Mouse (Mus musculus) hindbrain, embryonic 16.5 days (tissue): ENCODE data around the gene 1700113H08Rik. TPM values are rescaled to one million over a fixed set of nuclear protein-coding genes. Genes with fewer than 3 reads are reported as not detected.

ENCODE experiments used
- ATAC-seq: fragments of 200-750 bp; cut with Nextera tagmentation; 2 replicates; pipeline ENCODE4 v1.8.0; 2017; ENCODE audit warnings: moderate TSS enrichment, moderate library complexity
- H3K27ac ChIP-seq: fragments of 300-500 bp; sonication (generic); 2 replicates; pipeline ENCODE4 v1.5.1; 2014; ENCODE audit warnings: low read depth, mild to moderate bottlenecking, control low read depth, low read length, moderate library complexity
- H3K27me3 ChIP-seq: fragments of 300-500 bp; sonication (generic); replicated peaks from 2 replicates; pipeline ENCODE4 v1.6.1; 2014; ENCODE audit warnings: low read length; ENCODE audit not compliant: control insufficient read depth, insufficient read depth
- H3K36me3 ChIP-seq: fragments of 300-500 bp; sonication (generic); 2 replicates; pipeline ENCODE4 v1.6.1; 2014; ENCODE audit warnings: mild to moderate bottlenecking, low read length, moderate library complexity, mixed read lengths; ENCODE audit not compliant: control insufficient read depth, insufficient read depth
- H3K4me1 ChIP-seq: fragments of 300-500 bp; sonication (generic); 2 replicates; pipeline ENCODE4 v1.6.1; 2014; ENCODE audit warnings: low read depth, low read length; ENCODE audit not compliant: control insufficient read depth, insufficient read depth
- H3K4me2 ChIP-seq: fragments of 300-500 bp; sonication (generic); 2 replicates; pipeline ENCODE4 v1.6.1; 2014; ENCODE audit warnings: mild to moderate bottlenecking, low read length, control low read depth, moderate library complexity
- H3K4me3 ChIP-seq: fragments of 300-500 bp; sonication (generic); 2 replicates; pipeline ENCODE4 v1.5.1; 2014; ENCODE audit warnings: mild to moderate bottlenecking, low read length, control low read depth, moderate library complexity
- H3K9ac ChIP-seq: fragments of 300-500 bp; sonication (generic); 2 replicates; pipeline ENCODE4 v1.6.1; 2014; ENCODE audit warnings: low read depth, mild to moderate bottlenecking, control low read depth, low read length, moderate library complexity
- H3K9me3 ChIP-seq: fragments of 300-500 bp; sonication (generic); 2 replicates; pipeline ENCODE4 v1.6.1; 2014; ENCODE audit warnings: mild to moderate bottlenecking, low read length, moderate library complexity; ENCODE audit not compliant: control insufficient read depth
- WGBS: fragments of 180-500 bp; shearing (Covaris S2); extraction: QIAGEN DNeasy Blood & Tissue Kit; methylation state at CpG from one replicate; pipeline ENCODE4 v1.1.7; 2014; 5-methylcytosine and 5-hydroxymethylcytosine counted together
- polyA plus RNA-seq: library from polyadenylated mRNA; unstranded; fragments of >200 nt; fragmentation: Nextera tagmentation; extraction: Ambion mirVana; gene quantifications from 2 replicates; pipeline ENCODE4 v1.2.1, GENCODE M21; 2015

1700113H08Rik gene
- polyA plus RNA-seq, 1 experiment from 2014 or later: 0.48 TPM

DNA sequence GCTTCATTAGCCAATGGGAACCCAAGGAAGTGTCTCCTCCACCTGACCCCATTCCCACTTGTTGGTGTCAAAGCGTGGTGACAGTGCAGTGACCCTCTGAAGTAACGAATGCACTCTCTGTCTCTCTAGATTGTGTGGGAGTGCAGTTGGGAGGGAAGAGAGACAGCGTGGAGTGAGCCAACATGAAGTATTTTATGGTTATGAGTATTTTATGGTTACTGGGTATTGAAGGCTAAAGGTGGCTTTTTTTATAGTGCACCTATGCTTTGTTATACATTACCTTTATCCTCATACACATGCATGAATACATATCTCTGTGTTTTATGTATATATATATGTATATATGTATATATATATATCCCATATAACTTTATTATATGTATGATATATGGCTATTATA lies 8.7 kb upstream of the 1700113H08Rik start:
- H3K4me2 ChIP-seq: no peak overlapping the region
- no peaks in the 10 kb centered on the region for H3K27me3 ChIP-seq
- H3K9ac ChIP-seq: no peak overlapping the region
- H3K27ac ChIP-seq: no peak overlapping the region
- no peaks in the 10 kb centered on the region for H3K36me3 ChIP-seq
- H3K4me1 ChIP-seq: no peaks in the 10 kb centered on the region
- 79% methylated on average over 3 of the region's 3 CpGs for WGBS
- H3K9me3 ChIP-seq: no peaks in the 10 kb centered on the region
- H3K4me3 ChIP-seq: no peak overlapping the region
- ATAC-seq: no peak

DNA sequence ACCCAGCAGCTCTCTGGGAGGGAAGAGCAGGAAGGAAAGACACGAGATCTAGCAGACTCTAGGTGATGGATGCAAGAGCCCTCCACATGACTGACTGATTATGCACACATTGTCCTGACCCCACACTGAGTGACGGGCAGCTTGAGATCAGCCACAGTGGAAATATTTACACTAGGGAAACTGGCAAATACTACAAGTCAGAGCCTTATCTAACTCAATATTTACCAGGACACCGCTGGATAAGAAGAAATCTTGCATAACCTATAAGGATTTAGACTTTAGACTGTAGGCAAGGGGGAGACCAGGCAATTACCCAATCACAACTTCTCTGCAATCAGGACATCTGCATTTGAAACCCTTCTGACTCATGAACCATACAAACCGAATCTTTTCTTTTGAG lies 6.1 kb upstream of the 1700113H08Rik start:
- no peaks in the 10 kb centered on the region for H3K4me1 ChIP-seq
- 67% methylated on average over 4 of the region's 4 CpGs for WGBS
- H3K4me2 ChIP-seq: no peak overlapping the region
- no peak overlapping the region for H3K27ac ChIP-seq
- H3K9ac ChIP-seq: no peak overlapping the region
- H3K9me3 ChIP-seq: no peaks in the 10 kb centered on the region
- no peaks in the 10 kb centered on the region for H3K36me3 ChIP-seq
- no peak overlapping the region for H3K4me3 ChIP-seq
- H3K27me3 ChIP-seq: peaks cover 3% of the 10 kb centered on the region; the same call in 1 of the 2 replicates
- no peak for ATAC-seq

DNA sequence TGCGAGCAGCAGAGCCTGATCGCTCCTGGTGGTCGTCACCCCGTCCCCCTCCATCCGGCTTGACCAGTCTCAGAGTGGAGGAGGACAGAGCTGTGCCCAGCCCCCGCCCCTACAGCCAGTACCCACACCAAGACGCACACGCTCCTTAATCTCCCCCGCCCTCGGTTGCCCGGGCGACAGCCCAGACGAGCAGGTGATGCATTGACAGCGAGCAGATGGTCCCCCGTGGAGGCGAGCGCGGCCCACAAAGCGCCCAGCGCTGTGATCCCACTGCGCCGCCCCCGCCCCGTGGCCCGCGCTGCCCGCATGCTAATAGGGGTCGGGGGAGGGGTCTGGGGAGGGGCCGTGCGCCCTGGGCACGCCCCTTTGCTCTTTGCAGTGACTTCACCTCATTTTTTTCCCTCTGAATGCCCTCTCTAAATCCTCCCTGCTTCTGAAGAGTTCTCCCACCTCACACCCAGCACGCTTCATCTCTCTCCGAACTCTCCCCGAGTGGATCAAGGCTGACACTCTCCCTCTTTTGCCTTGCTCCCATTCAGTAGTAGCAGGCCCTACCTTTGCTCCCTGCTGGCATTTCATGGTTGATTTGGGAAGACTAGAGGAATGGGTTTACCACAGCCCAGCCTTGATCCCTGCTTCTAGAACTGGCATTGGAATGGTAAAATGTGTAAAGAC lies 543 bp downstream of the 1700113H08Rik start:
- Histone ChIP-seq H3K4me1 (peaks cover 6% of the 10 kb centered on the region), H3K27ac (peak overlapping the region; percentile 68), H3K4me2 (peak overlapping the region; percentile 78), H3K27me3 (peaks cover 4% of the 10 kb centered on the region; the same call in 1 of the 2 replicates), H3K9ac (peak overlapping the region; percentile 66), H3K9me3 (no peaks in the 10 kb centered on the region), H3K36me3 (no peaks in the 10 kb centered on the region), H3K4me3 (peak overlapping the region; percentile 48)
- 1% methylated on average over 28 of the region's 34 CpGs for WGBS
- peak; percentile 97 for ATAC-seq

DNA sequence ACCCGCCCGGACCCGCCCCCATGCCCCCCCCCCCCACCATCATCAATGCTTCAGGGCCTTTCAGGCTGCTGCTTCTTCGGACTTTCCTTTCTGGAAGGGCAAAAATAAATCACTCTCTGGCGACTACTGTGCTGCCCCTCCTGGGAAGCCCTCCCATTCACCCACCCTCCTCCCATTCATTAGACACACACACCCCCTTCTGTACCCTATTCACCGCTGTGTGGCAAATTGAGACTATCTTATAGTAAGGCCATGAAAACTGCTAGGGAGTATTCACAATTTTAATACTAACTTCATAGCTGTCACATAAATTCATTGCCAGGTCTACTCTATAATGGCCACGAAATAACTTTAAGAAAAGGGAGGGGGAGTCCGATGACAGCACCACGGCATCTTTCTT lies 1.1 kb downstream of the 1700113H08Rik start:
- Histone ChIP-seq H3K27ac (peak overlapping the region; percentile 68; the same call in 1 of the 2 replicates), H3K9ac (no peak overlapping the region; the same call in 1 of the 2 replicates), H3K9me3 (no peaks in the 10 kb centered on the region), H3K4me1 (peaks cover 6% of the 10 kb centered on the region), H3K4me2 (peak overlapping the region; percentile 78), H3K27me3 (peaks cover 4% of the 10 kb centered on the region; the same call in 1 of the 2 replicates), H3K36me3 (no peaks in the 10 kb centered on the region), H3K4me3 (peak overlapping the region; percentile 48)
- peak; percentile 25 for ATAC-seq
- 8% methylated on average over 9 of the region's 9 CpGs for WGBS

DNA sequence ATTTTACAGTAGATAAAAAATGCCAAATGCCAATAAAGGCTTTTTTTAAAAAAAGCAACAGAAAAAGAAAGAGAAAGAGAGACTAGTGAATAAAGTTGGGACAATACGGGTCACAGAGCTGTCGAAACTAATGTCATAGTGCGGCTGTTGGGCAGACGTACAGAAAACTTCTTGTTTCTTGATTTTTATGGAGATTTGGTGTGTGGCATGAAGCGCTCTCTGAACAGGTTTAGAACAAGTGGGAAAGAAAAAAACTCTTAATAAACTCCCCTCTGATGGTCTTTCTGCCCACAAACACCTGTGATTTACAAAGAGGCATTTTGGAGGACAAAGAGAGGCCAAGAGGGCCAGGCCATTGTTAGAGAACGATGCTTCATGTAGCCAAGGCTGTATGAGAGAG lies 1.6 kb downstream of the 1700113H08Rik start:
- H3K4me1 ChIP-seq: peaks cover 6% of the 10 kb centered on the region
- no peak overlapping the region for H3K27ac ChIP-seq
- no peak overlapping the region for H3K4me2 ChIP-seq
- ATAC-seq: no peak
- peaks cover 4% of the 10 kb centered on the region; the same call in 1 of the 2 replicates for H3K27me3 ChIP-seq
- WGBS: 33% methylated on average over 6 of the region's 6 CpGs
- no peak overlapping the region for H3K9ac ChIP-seq
- no peaks in the 10 kb centered on the region for H3K36me3 ChIP-seq
- no peak overlapping the region for H3K4me3 ChIP-seq
- no peaks in the 10 kb centered on the region for H3K9me3 ChIP-seq

DNA sequence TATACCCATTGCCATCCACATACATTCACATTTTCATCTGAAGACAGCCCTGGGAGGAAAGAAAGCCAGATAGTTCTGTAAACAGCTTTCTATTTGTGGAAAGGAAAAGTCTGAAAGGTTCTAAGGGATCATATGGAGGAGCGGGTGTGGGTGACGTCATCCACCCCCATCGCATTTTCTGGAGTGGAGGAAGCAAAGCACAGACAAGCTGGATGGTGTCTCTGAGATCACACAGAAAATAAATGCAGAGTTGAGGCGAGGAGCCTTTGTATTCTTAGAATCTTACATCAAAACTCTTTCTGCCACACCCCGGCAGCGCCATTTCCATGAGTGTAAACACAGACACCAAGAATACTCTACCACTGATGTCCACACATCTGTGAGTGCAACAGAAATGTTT lies 26.4 kb downstream of the 1700113H08Rik start:
- H3K4me2 ChIP-seq: no peak overlapping the region
- no peaks in the 10 kb centered on the region for H3K36me3 ChIP-seq
- no peak overlapping the region for H3K27ac ChIP-seq
- H3K9me3 ChIP-seq: no peaks in the 10 kb centered on the region
- ATAC-seq: no peak
- 92% methylated on average over 6 of the region's 6 CpGs for WGBS
- H3K4me3 ChIP-seq: no peak overlapping the region
- no peak overlapping the region for H3K9ac ChIP-seq
- no peaks in the 10 kb centered on the region for H3K4me1 ChIP-seq
- no peaks in the 10 kb centered on the region for H3K27me3 ChIP-seq

DNA sequence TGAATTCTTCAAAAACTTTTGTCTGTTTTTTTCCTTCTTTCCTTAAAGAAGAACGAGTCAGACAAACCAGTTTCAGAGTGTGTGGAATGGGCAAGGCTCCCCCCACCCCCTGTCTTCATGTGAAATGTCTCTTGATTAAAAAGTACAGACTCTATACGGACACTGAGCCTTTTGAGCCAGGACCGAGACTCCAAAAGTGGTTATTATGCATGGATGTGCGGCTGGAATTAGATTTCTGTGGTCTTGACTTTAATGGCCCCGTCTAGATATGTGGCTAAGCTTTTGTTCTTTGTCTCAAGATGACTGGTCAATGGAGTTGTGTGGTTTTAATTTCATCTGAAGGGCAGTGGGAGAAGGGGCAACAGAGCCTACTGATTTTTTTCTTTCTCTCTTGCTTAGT lies 29.8 kb downstream of the 1700113H08Rik start:
- no peak overlapping the region for H3K9ac ChIP-seq
- H3K36me3 ChIP-seq: no peaks in the 10 kb centered on the region
- ATAC-seq: no peak
- no peak overlapping the region for H3K4me3 ChIP-seq
- no peaks in the 10 kb centered on the region for H3K9me3 ChIP-seq
- no peak overlapping the region for H3K4me2 ChIP-seq
- no peaks in the 10 kb centered on the region for H3K27me3 ChIP-seq
- H3K4me1 ChIP-seq: no peaks in the 10 kb centered on the region
- WGBS: 51% methylated on average over 5 of the region's 5 CpGs
- H3K27ac ChIP-seq: no peak overlapping the region

DNA sequence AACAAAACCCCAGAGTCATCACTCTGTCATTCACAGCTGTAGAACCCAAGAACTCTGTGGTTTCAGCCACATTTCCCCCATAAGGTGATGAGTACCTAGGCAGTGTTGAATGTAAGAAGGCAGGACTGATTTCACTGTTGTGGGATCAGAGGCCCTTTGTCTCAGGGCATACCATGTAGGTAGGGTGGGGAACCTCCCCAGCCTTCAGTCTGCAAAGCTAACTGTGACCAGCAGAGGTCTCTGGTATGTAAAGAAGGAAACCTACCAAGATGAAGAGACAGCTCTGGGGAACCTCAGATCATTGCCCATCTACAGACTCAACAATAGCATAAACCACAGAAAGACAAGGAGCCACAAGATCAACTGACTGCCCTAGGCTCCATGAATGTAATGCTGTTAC lies 36.4 kb downstream of the 1700113H08Rik start:
- Histone ChIP-seq H3K9ac (no peak overlapping the region), H3K4me3 (no peak overlapping the region), H3K4me2 (no peak overlapping the region), H3K36me3 (no peaks in the 10 kb centered on the region), H3K4me1 (no peaks in the 10 kb centered on the region), H3K27ac (no peak overlapping the region), H3K9me3 (no peaks in the 10 kb centered on the region), H3K27me3 (no peaks in the 10 kb centered on the region)
- ATAC-seq: no peak

DNA sequence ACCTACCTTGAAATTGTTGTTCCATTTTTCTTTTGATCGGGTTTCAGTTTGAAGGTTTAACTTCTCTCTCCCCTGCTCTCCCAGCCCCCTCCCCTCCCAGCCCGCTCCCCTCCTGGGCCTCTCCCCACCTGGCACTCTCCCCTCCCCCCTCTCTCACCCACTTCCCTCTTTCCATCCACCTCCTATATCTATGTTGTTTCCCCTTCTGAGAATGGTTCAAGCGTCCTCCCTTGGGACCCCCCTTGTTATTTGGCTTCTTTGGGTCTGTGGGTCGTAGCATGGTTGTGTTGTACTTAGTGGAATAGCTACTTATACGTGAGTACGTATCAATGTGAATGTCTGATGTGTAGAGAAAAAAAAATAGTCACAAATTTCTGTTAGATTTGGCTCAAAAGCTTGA lies 40.9 kb downstream of the 1700113H08Rik start:
- WGBS: 56% methylated on average over 6 of the region's 6 CpGs
- Histone ChIP-seq H3K27ac (no peak overlapping the region), H3K9me3 (no peaks in the 10 kb centered on the region), H3K36me3 (no peaks in the 10 kb centered on the region), H3K27me3 (no peaks in the 10 kb centered on the region), H3K4me2 (no peak overlapping the region), H3K9ac (no peak overlapping the region), H3K4me1 (no peaks in the 10 kb centered on the region; the same call in 1 of the 2 replicates), H3K4me3 (no peak overlapping the region)
- no peak for ATAC-seq
